Mouse (Mus musculus) layer of hippocampus, adult 9-10 months (tissue): Measurements from ENCODE around the gene Resp18.

ENCODE experiments used
- DNase-seq: peaks from one replicate; pipeline ENCODE4 v3.0.0; 2022; ENCODE audit warnings: low spot score

Gene Resp18

GRCm38 (mm10) chr1:75278228-75278627 is at the start of gene Resp18:
Resp18 (minus strand) TSS chr1:75278415.
- DNase-seq = no peak

GRCm38 (mm10) chr1:75327461-75327860 is 49.2 kb upstream of the Resp18 start:
- DNase-seq = no peak

- DNase-seq = no peak
Observed at GRCm38 (mm10) chr1:75319166-75319565, 41.0 kb upstream of the Resp18 start.

- DNase-seq = no peak
Observed at GRCm38 (mm10) chr1:75318736-75319135, 40.5 kb upstream of the Resp18 start.

GRCm38 (mm10) chr1:75318301-75318700 is 40.1 kb upstream of the Resp18 start:
- no peak for DNase-seq

GRCm38 (mm10) chr1:75317241-75318201 is 39.3 kb upstream of the Resp18 start, which contains the start of gene Dnpep:
Dnpep (minus strand) TSS chr1:75317990.
- peak; percentile 100 for DNase-seq

- DNase-seq = peak; percentile 40
Observed at GRCm38 (mm10) chr1:75316861-75317240, 38.6 kb upstream of the Resp18 start.

- DNase-seq = no peak
Observed at GRCm38 (mm10) chr1:75315456-75316365, 37.5 kb upstream of the Resp18 start.

GRCm38 (mm10) chr1:75315011-75315410 is 36.8 kb upstream of the Resp18 start:
- DNase-seq = no peak

GRCm38 (mm10) chr1:75311694-75312093 is 33.5 kb upstream of the Resp18 start:
- no peak for DNase-seq

GRCm38 (mm10) chr1:75304662-75305061 is 26.4 kb upstream of the Resp18 start:
- no peak for DNase-seq

GRCm38 (mm10) chr1:75294294-75294693 is 16.1 kb upstream of the Resp18 start:
- DNase-seq = no peak

- no peak for DNase-seq
Observed at GRCm38 (mm10) chr1:75293331-75293701, 15.1 kb upstream of the Resp18 start.

- DNase-seq = no peak
Observed at GRCm38 (mm10) chr1:75292476-75293330, 14.5 kb upstream of the Resp18 start.

- no peak for DNase-seq
Observed at GRCm38 (mm10) chr1:75291321-75291720, 13.1 kb upstream of the Resp18 start.

GRCm38 (mm10) chr1:75290582-75290981 is 12.4 kb upstream of the Resp18 start:
- DNase-seq = peak; percentile 65

GRCm38 (mm10) chr1:75289888-75290431 is 11.7 kb upstream of the Resp18 start:
- no peak for DNase-seq

GRCm38 (mm10) chr1:75289376-75289775 is 11.2 kb upstream of the Resp18 start:
- no peak for DNase-seq

- no peak for DNase-seq
Observed at GRCm38 (mm10) chr1:75284911-75285310, 6.7 kb upstream of the Resp18 start.

GRCm38 (mm10) chr1:75283017-75283416 is 4.8 kb upstream of the Resp18 start:
- no peak for DNase-seq
